Mouse (Mus musculus) CH12.LX (cell line): ENCODE data around the gene Lrrc4.

Experiments
- EP300 ChIP-seq: IDR thresholded peaks from 2 replicates; pipeline ENCODE4 v1.6.1; 2011; ENCODE audit warnings: low read length, improper control_type of control experiment
- POLR2A ChIP-seq: IDR thresholded peaks from 2 replicates; pipeline ENCODE4 v1.6.1; 2011; ENCODE audit warnings: low read depth, mild to moderate bottlenecking, improper control_type of control experiment, low read length
- USF1 ChIP-seq: IDR thresholded peaks from 2 replicates; pipeline ENCODE4 v1.6.1; 2014; ENCODE audit warnings: low read depth, mild to moderate bottlenecking, inconsistent platforms, low read length, improper control_type of control experiment

- TF ChIP-seq EP300 (no peak), POLR2A (no peak), USF1 (no peak)
Measured at GRCm38 (mm10) chr6:28667586-28667985, 164.0 kb downstream of the Lrrc4 start.
